23 mouse cellular contexts compared by ENCODE assay signal in genomic region chr17:5168046-5168445, GRCm38 (mm10).
DNase-seq lines count a peak whose midpoint lies in the region; ATAC-seq and TF ChIP-seq lines count a peak whose summit lies in the region.
"Had no signal": no experiment of that assay in that cellular context is flagged by ENCODE, and none has a peak within 500 bp of the region (broad histone marks: within the 10 kb centered on the region; RNA-seq: fewer than 3 reads in every experiment).

No protein-coding gene starts in this region.

- TF ChIP-seq EP300 in stomach, postnatal 0 days (optimal IDR thresholded peaks at IDR 0.05): no peak

- H3K27me3 ChIP-seq in hindbrain, embryonic 13.5 days: no peaks in the 10 kb centered on the region
- H3K27me3 ChIP-seq in hindbrain, postnatal 0 days (ENCODE audit: insufficient read depth, low read length): no peaks in the 10 kb centered on the region
- no peaks in the 10 kb centered on the region for H3K27me3 ChIP-seq in midbrain, postnatal 0 days (ENCODE audit: insufficient read depth, low read length)
- H3K27me3 ChIP-seq in midbrain, embryonic 14.5 days (ENCODE audit: control insufficient read depth, insufficient read depth, low read length): no peaks in the 10 kb centered on the region
- no peaks in the 10 kb centered on the region for H3K27me3 ChIP-seq in stomach, postnatal 0 days (ENCODE audit: control insufficient read depth, insufficient read depth, low read length)
- H3K27me3 ChIP-seq: embryonic facial prominence, embryonic 13.5 days; heart, embryonic 13.5 days; liver, embryonic 13.5 days; Patski had no signal

- TF ChIP-seq CTCF in hindbrain, postnatal 0 days (IDR thresholded peaks at IDR 0.05; ENCODE audit: low read depth): no peak
- TF ChIP-seq CTCF in midbrain, postnatal 0 days (IDR thresholded peaks at IDR 0.05): peak; percentile 38; the same call in 1 of the 2 replicates
- TF ChIP-seq CTCF in stomach, postnatal 0 days (IDR thresholded peaks at IDR 0.05; ENCODE audit: low read depth): peak; percentile 26; the same call in 1 of the 2 replicates

- H3K27ac ChIP-seq in hindbrain, embryonic 13.5 days: 0 out of 2 replicates have a peak overlapping the region, but pooled peaks have one; percentile 1
- H3K27ac ChIP-seq in hindbrain, postnatal 0 days: no peak overlapping the region
- no peak overlapping the region for H3K27ac ChIP-seq in midbrain, postnatal 0 days (ENCODE audit: low read depth, low read length)
- no peak overlapping the region for H3K27ac ChIP-seq in midbrain, embryonic 14.5 days (replicated peaks; ENCODE audit: low read depth, low read length)
- no peak overlapping the region for H3K27ac ChIP-seq in stomach, postnatal 0 days (replicated peaks)
- H3K27ac ChIP-seq: embryonic facial prominence, embryonic 13.5 days; heart, embryonic 13.5 days; liver, embryonic 13.5 days had no signal

- no peak overlapping the region for H3K4me2 ChIP-seq in hindbrain, embryonic 13.5 days
- H3K4me2 ChIP-seq in hindbrain, postnatal 0 days (ENCODE audit: low read depth, low read length): no peak overlapping the region
- no peak overlapping the region for H3K4me2 ChIP-seq in midbrain, postnatal 0 days (ENCODE audit: low read depth, low read length, poor library complexity, severe bottlenecking)
- no peak overlapping the region for H3K4me2 ChIP-seq in midbrain, embryonic 14.5 days (ENCODE audit: low read length)
- H3K4me2 ChIP-seq in stomach, postnatal 0 days (replicated peaks; ENCODE audit: low read depth): no peak overlapping the region
- H3K4me2 ChIP-seq: embryonic facial prominence, embryonic 13.5 days; heart, embryonic 13.5 days; liver, embryonic 13.5 days had no signal

- no peak overlapping the region for H3K9ac ChIP-seq in hindbrain, embryonic 13.5 days
- no peak overlapping the region for H3K9ac ChIP-seq in hindbrain, postnatal 0 days (replicated peaks; ENCODE audit: low read length)
- H3K9ac ChIP-seq in midbrain, postnatal 0 days (replicated peaks; ENCODE audit: low read length, poor library complexity, severe bottlenecking): no peak overlapping the region
- no peak overlapping the region for H3K9ac ChIP-seq in midbrain, embryonic 14.5 days (replicated peaks; ENCODE audit: low read length)
- H3K9ac ChIP-seq in stomach, postnatal 0 days (ENCODE audit: low read length): no peak overlapping the region
- H3K9ac ChIP-seq: embryonic facial prominence, embryonic 13.5 days; liver, embryonic 13.5 days had no signal

- H3K4me1 ChIP-seq in hindbrain, embryonic 13.5 days (replicated peaks): peaks cover 70% of the 10 kb centered on the region
- H3K4me1 ChIP-seq in hindbrain, postnatal 0 days (ENCODE audit: insufficient read depth, low read length): peaks cover 14% of the 10 kb centered on the region
- H3K4me1 ChIP-seq in midbrain, postnatal 0 days (ENCODE audit: insufficient read depth, low read length): peaks cover 19% of the 10 kb centered on the region
- H3K4me1 ChIP-seq in midbrain, embryonic 14.5 days (ENCODE audit: control insufficient read depth, insufficient read depth, low read length): peaks cover 38% of the 10 kb centered on the region
- H3K4me1 ChIP-seq in stomach, postnatal 0 days (replicated peaks; ENCODE audit: control insufficient read depth, insufficient read depth): 0 out of 2 replicates have a peak, but pooled peaks cover 2% of the 10 kb centered on the region

- intact Hi-C loops in left cerebral cortex, postnatal 4 days (cut with DNase I): no loop called here

- WGBS in hindbrain, embryonic 13.5 days: 87% methylated on average over 7 of the region's 7 CpGs
- 79% methylated on average over 7 of the region's 7 CpGs for WGBS in hindbrain, postnatal 0 days
- WGBS in midbrain, postnatal 0 days: 80% methylated on average over 7 of the region's 7 CpGs
- 88% methylated on average over 7 of the region's 7 CpGs for WGBS in midbrain, embryonic 14.5 days
- WGBS in stomach, postnatal 0 days: 67% methylated on average over 7 of the region's 7 CpGs

- DNase-seq in hindbrain, postnatal 0 days (ENCODE audit: low spot score): no peak
- no peak for DNase-seq in midbrain, postnatal 0 days (ENCODE audit: low spot score)
- no peak for DNase-seq in midbrain, embryonic 14.5 days
- DNase-seq in stomach, postnatal 0 days (ENCODE audit: low spot score): no peak
- no peak for DNase-seq in urinary bladder, postnatal 36 days (ENCODE audit: low spot score in 2 of 2)
- no peak for DNase-seq in ovary, postnatal 10 days (ENCODE audit: low spot score)
- no peak for DNase-seq in left cerebral cortex, postnatal 4 days
- DNase-seq: adrenal gland, postnatal 10 days; B cell, adult 2 months; cerebellum, adult 9-11 months; heart, postnatal 4 days; kidney, adult 9 months; kidney, postnatal 4 days; liver, embryonic 13.5 days; right cerebral cortex, adult 18-20 months had no signal

- ATAC-seq in hindbrain, embryonic 13.5 days (ENCODE audit: low FRiP score): no peak
- ATAC-seq in hindbrain, postnatal 0 days: no peak
- ATAC-seq in midbrain, postnatal 0 days (ENCODE audit: low FRiP score): no peak
- no peak for ATAC-seq in midbrain, embryonic 14.5 days (ENCODE audit: low FRiP score, low TSS enrichment)
- no peak for ATAC-seq in stomach, postnatal 0 days (ENCODE audit: low FRiP score, low TSS enrichment)
- ATAC-seq: activated CD4-positive, CD25-positive, alpha-beta regulatory T cell, adult 4 months; forebrain, embryonic 14.5 days; hindbrain, embryonic 16.5 days; midbrain, embryonic 16.5 days; Patski had no signal

- H3K36me3 ChIP-seq in hindbrain, embryonic 13.5 days: no peaks in the 10 kb centered on the region
- H3K36me3 ChIP-seq in hindbrain, postnatal 0 days (ENCODE audit: insufficient read depth, low read length): no peaks in the 10 kb centered on the region
- no peaks in the 10 kb centered on the region for H3K36me3 ChIP-seq in midbrain, postnatal 0 days (ENCODE audit: insufficient read depth, low read length)
- H3K36me3 ChIP-seq in midbrain, embryonic 14.5 days (ENCODE audit: control insufficient read depth, insufficient read depth, low read length): no peaks in the 10 kb centered on the region
- H3K36me3 ChIP-seq in stomach, postnatal 0 days (ENCODE audit: control insufficient read depth, insufficient read depth, low read length): no peaks in the 10 kb centered on the region
- H3K36me3 ChIP-seq: embryonic facial prominence, embryonic 13.5 days; heart, embryonic 13.5 days; liver, embryonic 13.5 days had no signal

- no peaks in the 10 kb centered on the region for H3K9me3 ChIP-seq in hindbrain, embryonic 13.5 days
- H3K9me3 ChIP-seq in hindbrain, postnatal 0 days (ENCODE audit: low read length): no peaks in the 10 kb centered on the region
- no peaks in the 10 kb centered on the region for H3K9me3 ChIP-seq in midbrain, postnatal 0 days (ENCODE audit: low read length)
- H3K9me3 ChIP-seq in midbrain, embryonic 14.5 days (ENCODE audit: control insufficient read depth, low read length): no peaks in the 10 kb centered on the region
- no peaks in the 10 kb centered on the region for H3K9me3 ChIP-seq in stomach, postnatal 0 days (ENCODE audit: control insufficient read depth, low read length)
- H3K9me3 ChIP-seq: embryonic facial prominence, embryonic 13.5 days; heart, embryonic 13.5 days; liver, embryonic 13.5 days had no signal

- H3K4me3 ChIP-seq in hindbrain, embryonic 13.5 days: no peak overlapping the region
- no peak overlapping the region for H3K4me3 ChIP-seq in hindbrain, postnatal 0 days (ENCODE audit: low read length)
- no peak overlapping the region for H3K4me3 ChIP-seq in midbrain, postnatal 0 days (ENCODE audit: low read depth, low read length)
- no peak overlapping the region for H3K4me3 ChIP-seq in midbrain, embryonic 14.5 days (replicated peaks; ENCODE audit: low read depth, low read length)
- no peak overlapping the region for H3K4me3 ChIP-seq in stomach, postnatal 0 days (ENCODE audit: low read depth, low read length)
- H3K4me3 ChIP-seq: embryonic facial prominence, embryonic 13.5 days; heart, embryonic 13.5 days; liver, embryonic 13.5 days had no signal
